Mouse (Mus musculus): ENCODE results near the gene Gm6525.

Gm6525 gene

DNA sequence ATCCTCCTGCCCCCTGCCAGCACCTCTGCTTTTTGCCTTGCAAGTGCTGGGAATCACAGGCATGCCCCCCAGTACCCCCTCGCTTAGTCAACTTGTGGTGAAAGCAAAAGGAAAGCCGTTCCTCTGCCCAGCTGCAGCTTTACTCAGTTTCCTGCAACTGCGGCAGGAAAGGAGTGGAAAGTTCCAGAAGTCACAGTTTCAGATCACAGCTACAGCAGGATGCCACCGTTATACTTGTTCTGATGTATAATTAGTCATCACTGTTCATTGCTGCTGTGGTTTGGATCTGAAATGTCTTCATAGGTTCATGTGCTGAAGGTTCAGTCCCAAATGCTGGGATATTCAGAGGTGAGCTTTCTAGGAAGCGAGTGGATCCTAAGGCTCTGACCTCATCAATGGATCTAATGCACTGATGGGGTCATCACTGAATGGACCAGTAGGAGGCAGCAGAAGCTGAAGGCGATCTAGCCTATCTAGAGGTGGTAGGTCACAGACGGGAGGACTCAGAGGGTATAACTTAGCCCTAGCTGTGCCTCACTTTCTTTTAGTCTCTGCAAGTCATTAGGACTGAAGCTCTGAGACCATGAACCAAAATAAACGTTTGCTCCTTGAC lies 4.4 kb upstream of the Gm6525 start:
- no peak for DNase-seq (ENCODE audit: low spot score)

DNA sequence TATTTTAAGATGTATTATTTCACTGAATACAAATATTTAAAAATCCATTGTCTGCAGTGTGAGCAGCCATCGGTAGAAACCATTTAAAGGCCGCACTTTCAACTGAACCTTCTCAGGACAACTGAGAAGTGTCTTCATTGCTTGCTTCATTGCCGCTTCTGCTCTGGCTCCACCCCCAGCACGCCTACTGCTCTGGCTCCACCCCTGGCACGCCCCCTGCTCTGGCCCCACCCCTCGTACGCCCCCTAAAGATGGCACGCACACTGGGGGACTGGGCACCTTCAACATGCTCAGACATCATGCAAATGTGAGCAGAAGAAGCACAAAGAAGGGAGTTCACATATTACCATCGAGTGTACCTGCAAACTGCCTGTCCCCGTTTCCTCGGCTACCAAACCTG lies 1.5 kb upstream of the Gm6525 start:
- no peak for DNase-seq (ENCODE audit: low spot score)

- DNase-seq (ENCODE audit: low spot score), result peak; percentile 25
These were observed 1.7 kb downstream of the Gm6525 start for GRCm38 (mm10) chr3:84175337-84176315.

- DNase-seq (ENCODE audit: low spot score), result no peak
These were observed 3.9 kb downstream of the Gm6525 start for GRCm38 (mm10) chr3:84177834-84178233.

DNA sequence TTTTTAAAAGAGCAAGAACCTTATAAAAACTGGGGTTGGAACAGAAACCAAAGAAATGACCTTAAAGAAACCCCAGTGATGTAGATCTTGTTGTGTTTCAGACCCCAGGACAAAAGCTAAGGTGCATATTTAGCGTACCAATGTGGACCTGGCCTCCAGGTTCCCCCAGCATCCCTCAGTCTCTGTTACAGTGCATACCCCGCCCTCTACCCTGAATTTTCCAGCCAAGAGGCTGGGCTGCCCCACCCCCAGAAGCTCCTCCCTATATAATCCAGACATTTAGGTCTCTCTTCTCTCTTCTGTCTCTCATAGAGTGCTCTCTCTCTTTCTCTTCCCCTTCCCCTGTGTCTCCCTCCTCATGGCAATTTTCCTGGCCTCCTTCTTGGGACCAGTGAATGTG lies 6.4 kb downstream of the Gm6525 start:
- DNase-seq (ENCODE audit: low spot score), result no peak

- no peak for DNase-seq (ENCODE audit: low spot score)
These were observed 7.2 kb downstream of the Gm6525 start for GRCm38 (mm10) chr3:84181102-84181501.

GRCm38 (mm10) chr3:84181717-84182116 lies 7.8 kb downstream of the Gm6525 start:
- DNase-seq (ENCODE audit: low spot score), result no peak

DNA sequence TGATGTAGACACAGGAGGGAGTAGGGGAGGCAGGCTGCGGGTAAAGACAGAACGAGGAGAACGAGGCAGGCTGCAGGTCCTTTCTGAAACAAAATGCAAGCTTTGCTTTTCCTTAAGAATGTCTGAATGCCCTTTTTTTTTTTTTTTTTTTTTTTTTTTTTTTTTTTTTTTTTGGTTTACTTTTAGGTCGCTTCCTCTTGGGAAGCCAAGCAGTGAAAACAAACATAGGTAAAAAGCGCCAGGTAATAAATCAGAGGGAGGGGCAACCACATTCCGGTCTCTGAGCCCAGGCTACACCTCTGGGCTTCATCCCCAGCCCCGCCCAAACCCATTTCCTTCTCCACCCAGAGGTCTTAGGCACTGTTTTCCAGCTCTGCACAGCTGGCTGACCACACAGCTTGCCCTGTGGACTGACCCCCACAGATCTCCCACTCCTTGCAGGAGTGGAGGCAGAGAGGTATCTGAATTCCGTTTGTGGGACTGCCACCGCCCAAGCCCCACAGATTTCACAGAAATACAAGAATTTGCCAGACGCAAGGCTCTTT lies 15.8 kb downstream of the Gm6525 start:
- no peak for DNase-seq (ENCODE audit: low spot score)

- DNase-seq (ENCODE audit: low spot score), result no peak
These were observed 16.7 kb downstream of the Gm6525 start for GRCm38 (mm10) chr3:84190513-84191061.

DNA sequence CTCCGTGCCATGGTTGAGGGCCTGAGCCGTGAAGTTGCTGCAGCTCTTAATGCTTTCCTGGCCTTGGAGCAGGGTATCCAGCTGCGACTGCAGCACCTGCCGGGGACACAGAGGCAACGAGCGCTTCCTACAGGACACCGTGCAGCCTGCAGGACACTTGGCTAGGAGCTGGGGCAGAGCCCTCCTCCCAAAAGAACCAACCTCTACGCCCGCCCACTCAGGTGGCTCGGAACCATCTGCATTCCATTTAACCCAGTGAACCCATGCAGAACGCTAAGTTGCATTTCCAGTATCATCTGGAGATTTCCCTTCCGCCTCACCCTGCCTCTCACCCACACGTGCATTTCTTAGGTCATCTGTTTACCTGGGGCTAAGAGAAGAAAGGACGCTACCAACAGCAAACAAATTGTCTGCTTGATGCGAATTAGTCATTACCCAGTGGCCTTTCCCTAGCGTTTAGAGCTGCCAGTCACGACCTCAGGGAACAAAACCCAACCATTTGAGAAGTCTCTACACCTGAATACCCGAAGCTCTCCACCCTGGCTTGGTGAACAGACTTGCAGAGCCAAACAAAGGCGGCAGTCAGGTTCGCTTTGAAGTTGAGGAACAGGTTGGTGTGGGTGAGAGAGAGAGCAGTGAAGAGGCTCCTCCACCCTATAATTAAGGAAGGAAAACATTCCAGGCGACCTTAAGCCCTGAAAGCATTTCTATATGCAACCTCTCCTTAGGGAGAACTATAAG lies 17.4 kb downstream of the Gm6525 start:
- DNase-seq (ENCODE audit: low spot score), result no peak

DNA sequence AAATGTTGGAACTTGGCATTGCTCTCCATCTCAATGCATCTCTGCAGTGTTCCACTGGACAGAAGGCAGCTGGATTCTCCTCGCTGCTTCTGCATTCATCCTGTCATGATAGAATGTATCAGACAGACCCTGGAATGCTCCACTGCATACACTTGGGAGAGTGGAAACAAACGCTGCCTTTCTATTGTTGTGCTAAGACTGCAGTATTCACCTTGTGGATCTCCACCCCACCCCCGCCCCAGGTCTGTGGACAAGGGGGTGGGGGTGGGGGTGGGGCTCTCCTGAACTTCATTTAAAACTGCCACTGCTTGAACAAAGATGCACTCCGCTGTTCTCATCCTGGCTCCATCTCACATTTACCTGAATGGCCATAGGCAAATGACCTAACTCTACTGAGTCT lies 20.0 kb downstream of the Gm6525 start:
- no peak for DNase-seq (ENCODE audit: low spot score)

DNA sequence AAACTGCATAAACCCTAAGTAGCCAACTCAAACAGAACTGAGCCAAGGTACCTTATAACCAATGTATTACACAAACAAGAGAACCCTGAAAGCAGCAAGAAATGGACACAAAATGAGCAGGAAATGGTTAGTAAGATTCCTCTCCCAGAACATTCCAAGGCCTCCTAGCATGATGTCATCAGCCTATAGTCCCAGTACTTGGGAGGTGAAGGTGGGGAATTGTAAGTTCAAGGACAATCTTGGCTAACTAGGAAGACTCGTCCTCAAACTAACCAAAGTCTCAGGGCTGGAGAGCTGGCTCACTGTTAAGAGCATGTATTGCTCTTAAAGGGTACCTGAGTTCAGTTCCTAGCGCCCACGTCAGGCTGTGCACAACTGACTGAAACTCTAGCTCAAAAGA lies 24.3 kb downstream of the Gm6525 start:
- DNase-seq (ENCODE audit: low spot score), result no peak

DNA sequence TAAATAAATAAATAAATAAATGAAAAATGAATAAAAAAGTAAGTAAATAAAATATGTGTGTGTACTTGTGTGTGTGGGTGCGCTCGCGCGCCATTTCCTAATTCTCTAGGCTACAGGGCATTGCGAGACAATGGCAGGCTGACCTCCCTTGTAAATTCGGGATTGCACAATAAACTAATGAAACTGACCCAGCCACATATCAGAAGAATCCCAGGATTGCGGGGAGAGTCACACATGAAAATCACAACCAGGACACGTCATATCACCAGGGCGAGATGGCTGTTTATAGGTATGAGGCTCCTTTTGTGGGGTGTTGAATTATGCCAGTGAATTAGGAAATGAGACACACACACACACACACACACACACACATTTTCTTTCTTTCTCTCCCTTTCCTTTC lies 25.6 kb downstream of the Gm6525 start:
- DNase-seq (ENCODE audit: low spot score), result no peak

GRCm38 (mm10) chr3:84200559-84201420 lies 26.9 kb downstream of the Gm6525 start:
- no peak for DNase-seq (ENCODE audit: low spot score)

DNA sequence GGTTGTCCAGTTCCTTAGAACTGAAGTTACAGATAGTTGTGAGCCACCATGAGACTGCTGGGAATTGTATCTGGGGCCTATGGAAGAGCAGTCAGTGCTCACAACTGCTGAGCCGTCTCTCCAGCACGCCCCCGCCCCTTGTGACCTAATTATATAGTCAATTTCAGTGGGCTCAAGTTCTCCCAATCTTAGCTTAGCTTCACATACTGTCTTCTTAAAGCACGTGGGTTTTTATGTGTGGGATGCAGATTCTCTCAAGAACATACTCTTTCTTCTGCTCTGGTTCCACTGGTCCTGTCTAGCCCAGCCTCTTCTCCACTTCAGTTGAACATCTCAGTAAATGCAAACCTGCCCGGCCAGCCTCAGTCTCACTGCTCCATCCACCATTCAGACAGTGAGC lies 30.7 kb downstream of the Gm6525 start:
- no peak for DNase-seq (ENCODE audit: low spot score)

DNA sequence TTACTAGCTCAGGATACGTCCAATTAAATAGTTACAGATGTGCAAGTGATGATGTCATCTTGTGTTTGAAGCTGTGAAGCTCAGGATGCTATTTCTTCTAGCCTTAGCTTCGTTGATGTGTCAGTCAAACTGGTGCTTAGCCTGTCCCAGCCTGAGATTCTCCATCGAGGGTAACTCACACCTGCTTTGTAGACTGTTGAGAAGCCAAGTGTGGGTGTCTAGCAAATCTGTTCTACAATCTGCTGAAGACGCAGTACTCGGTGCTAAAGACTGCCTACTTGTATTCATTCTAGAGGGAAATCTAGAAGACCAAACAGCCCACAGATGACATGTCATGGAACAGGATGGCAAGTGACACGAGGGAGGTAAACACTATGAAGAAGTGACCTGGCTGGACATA lies 31.7 kb downstream of the Gm6525 start:
- DNase-seq (ENCODE audit: low spot score), result no peak

- DNase-seq (ENCODE audit: low spot score), result no peak
These were observed 32.2 kb downstream of the Gm6525 start for GRCm38 (mm10) chr3:84206106-84206505.

- no peak for DNase-seq (ENCODE audit: low spot score)
These were observed 33.5 kb downstream of the Gm6525 start for GRCm38 (mm10) chr3:84207366-84207765.

GRCm38 (mm10) chr3:84208475-84208874 lies 34.6 kb downstream of the Gm6525 start:
- no peak for DNase-seq (ENCODE audit: low spot score)

GRCm38 (mm10) chr3:84208917-84209513 lies 35.1 kb downstream of the Gm6525 start:
- DNase-seq (ENCODE audit: low spot score), result no peak
